Mouse (Mus musculus) heart, embryonic 16.5 days (tissue): Measurements from ENCODE around the gene Rnf212. TPM values are rescaled to one million over a fixed set of nuclear protein-coding genes. Genes with fewer than 3 reads are reported as not detected.

Experiments used
- ATAC-seq: fragments of 200-750 bp; cut with Nextera tagmentation; replicated peaks from 2 replicates; pipeline ENCODE4 v1.8.0; 2017; ENCODE audit warnings: moderate number of reproducible peaks; ENCODE audit not compliant: insufficient read depth, low FRiP score; ENCODE audit errors: extremely low read depth
- H3K27ac ChIP-seq: fragments of 300-500 bp; sonication (generic); 2 replicates; pipeline ENCODE4 v1.5.1; 2014; ENCODE audit warnings: mild to moderate bottlenecking, low read length, control low read depth, moderate library complexity
- H3K27me3 ChIP-seq: fragments of 300-500 bp; sonication (generic); 2 replicates; pipeline ENCODE4 v1.6.1; 2014; ENCODE audit warnings: low read length, mixed read lengths; ENCODE audit not compliant: control insufficient read depth, insufficient read depth
- H3K36me3 ChIP-seq: fragments of 300-500 bp; sonication (generic); 2 replicates; pipeline ENCODE4 v1.6.1; 2014; ENCODE audit not compliant: control insufficient read depth, insufficient read depth
- H3K4me1 ChIP-seq: fragments of 300-500 bp; sonication (generic); 2 replicates; pipeline ENCODE4 v1.6.1; 2014; ENCODE audit warnings: low read length, mixed read lengths; ENCODE audit not compliant: control insufficient read depth, insufficient read depth
- H3K4me2 ChIP-seq: fragments of 300-500 bp; sonication (generic); 2 replicates; pipeline ENCODE4 v1.6.1; 2014; ENCODE audit warnings: low read depth, mild to moderate bottlenecking, control low read depth, low read length
- H3K4me3 ChIP-seq: fragments of 300-500 bp; sonication (generic); 2 replicates; pipeline ENCODE4 v1.5.1; 2014; ENCODE audit warnings: mild to moderate bottlenecking, control low read depth, low read length
- H3K9ac ChIP-seq: fragments of 300-500 bp; sonication (generic); 2 replicates; pipeline ENCODE4 v1.6.1; 2014; ENCODE audit warnings: low read length, control low read depth
- H3K9me3 ChIP-seq: fragments of 300-500 bp; sonication (generic); replicated peaks from 2 replicates; pipeline ENCODE4 v1.6.1; 2016; ENCODE audit warnings: low read length; ENCODE audit not compliant: control insufficient read depth
- WGBS: fragments of 180-500 bp; shearing (Covaris S2); extraction: QIAGEN DNeasy Blood & Tissue Kit; methylation state at CpG from one replicate; pipeline ENCODE4 v1.1.7; 2014; 5-methylcytosine and 5-hydroxymethylcytosine counted together
- polyA plus RNA-seq: library from polyadenylated mRNA; unstranded; fragments of >200 nt; fragmentation: Nextera tagmentation; extraction: Ambion mirVana; gene quantifications from 2 replicates; pipeline ENCODE4 v1.2.1, GENCODE M21; 2015

The Rnf212 gene
- polyA plus RNA-seq, 1 experiment from 2014 or later = not detected

DNA sequence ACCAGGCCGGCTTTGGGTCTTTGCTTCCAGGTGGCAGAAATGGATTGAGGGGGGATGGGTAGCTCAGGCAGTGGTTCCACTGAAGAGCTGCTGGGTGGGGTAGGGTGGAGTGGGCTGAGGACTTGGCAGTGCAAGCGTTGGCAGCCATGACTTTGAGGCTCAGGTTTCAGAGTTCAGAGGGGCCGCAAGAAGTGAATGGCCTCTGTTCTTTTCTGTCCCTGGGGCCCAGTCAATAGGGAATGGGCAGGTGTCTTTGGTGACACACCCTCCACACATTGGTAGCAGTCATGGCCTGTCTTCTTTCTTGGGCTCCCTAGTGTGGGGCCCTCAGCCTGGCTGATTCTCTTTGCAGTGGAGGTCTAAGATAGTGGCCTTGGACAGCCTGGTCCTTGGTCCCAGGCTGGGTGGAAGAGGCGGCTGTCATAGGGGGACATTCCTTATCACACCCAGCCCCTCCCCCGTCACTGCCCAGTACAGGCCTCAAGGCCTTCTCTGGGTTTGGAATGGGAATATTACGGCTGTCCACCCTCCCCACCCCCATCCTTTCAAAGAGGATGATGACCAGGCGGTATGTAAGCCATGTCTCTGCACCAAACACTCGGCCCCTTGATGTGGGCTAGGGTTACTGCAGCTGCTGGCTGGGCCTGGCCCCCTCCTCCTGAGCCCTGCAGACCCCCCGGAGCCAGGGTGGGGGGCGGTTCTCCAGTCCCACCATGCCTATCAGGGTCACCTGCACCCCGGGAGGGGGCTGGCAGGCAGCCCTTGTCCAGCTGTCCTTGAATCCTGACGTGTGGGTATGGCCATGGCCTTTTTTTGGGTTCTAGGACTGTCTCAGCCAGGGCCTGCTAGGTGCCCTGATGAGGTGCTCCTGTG, 70.8 kb downstream of the Rnf212 start:
- Histone ChIP-seq H3K4me3 (no peak overlapping the region), H3K4me2 (no peak overlapping the region), H3K4me1 (peaks cover 13% of the 10 kb centered on the region), H3K9me3 (no peaks in the 10 kb centered on the region), H3K9ac (no peak overlapping the region), H3K27ac (no peak overlapping the region), H3K36me3 (peaks cover 11% of the 10 kb centered on the region), H3K27me3 (no peaks in the 10 kb centered on the region)
- WGBS = 66% methylated on average over 12 of the region's 12 CpGs
- ATAC-seq = no peak

DNA sequence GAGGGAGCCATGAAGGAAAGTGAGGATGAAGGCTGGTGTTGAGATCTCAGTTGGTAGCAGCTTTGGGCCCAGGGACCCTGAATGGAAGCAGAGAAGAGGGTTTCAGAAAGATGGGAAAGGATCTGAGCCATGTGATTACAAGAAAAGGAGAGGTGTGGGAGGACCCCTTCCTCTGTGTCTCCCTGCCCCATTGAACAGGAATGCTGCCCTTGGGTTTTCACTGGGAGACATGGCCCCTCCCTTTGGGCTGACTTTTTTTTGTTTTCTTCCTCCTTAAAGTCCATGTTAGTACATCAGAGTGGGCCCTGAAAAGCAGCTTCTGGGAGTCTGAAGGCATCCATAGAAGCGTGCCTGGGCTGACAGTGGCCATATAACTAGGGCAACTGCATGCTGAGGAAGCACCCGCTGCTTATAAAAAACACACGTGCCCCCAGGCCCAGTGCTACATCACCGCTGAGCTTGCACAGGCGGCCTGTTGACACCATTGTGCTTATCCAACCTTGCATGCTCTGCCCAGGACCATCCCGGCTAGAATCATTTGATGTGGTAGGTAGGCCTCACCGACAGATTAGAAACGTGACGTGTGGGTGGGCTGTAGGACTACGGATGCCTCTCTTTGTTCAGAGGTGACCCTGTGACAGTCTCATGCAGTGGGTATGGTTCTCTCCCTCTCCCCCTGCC, 73.3 kb downstream of the Rnf212 start:
- ATAC-seq = no peak
- no peaks in the 10 kb centered on the region for H3K9me3 ChIP-seq
- H3K9ac ChIP-seq = no peak overlapping the region

DNA sequence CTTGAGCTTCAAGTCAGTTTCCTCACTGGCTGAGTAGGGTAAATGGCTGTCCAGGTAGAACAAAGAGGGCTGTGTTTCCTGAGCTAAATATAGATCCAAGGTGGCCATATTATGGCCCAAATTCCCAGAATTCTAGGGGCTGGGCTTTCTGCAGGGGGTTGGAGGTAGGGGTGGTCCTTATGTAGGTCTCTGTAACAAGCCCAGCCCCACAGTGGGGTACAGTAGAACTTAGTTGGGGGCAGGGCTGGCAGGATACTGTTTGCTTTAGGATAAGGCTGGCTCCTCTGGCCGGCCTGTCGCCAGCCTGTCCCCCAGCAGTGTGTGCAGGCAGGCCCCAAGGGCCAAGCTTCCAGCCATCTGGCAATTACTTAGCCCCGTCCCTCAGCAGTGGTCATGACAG, 74.4 kb downstream of the Rnf212 start:
- Histone ChIP-seq H3K9me3 (no peaks in the 10 kb centered on the region), H3K4me3 (no peak overlapping the region), H3K4me2 (no peak overlapping the region), H3K9ac (no peak overlapping the region), H3K4me1 (peaks cover 18% of the 10 kb centered on the region), H3K27ac (0 out of 2 replicates have a peak overlapping the region, but pooled peaks have one; percentile 25), H3K27me3 (no peaks in the 10 kb centered on the region), H3K36me3 (peaks cover 3% of the 10 kb centered on the region; the same call in 1 of the 2 replicates)
- ATAC-seq = 0 out of 2 replicates have a peak, but pooled peaks have one; percentile 12
- WGBS = 32% methylated on average over 3 of the region's 3 CpGs

More for the DNA sequence above, 73.3 kb downstream of the Rnf212 start:
- 73% methylated on average over 10 of the region's 10 CpGs for WGBS
- Histone ChIP-seq H3K4me1 (peaks cover 18% of the 10 kb centered on the region), H3K4me3 (no peak overlapping the region), H3K36me3 (peaks cover 10% of the 10 kb centered on the region; the same call in 1 of the 2 replicates), H3K4me2 (no peak overlapping the region), H3K27me3 (no peaks in the 10 kb centered on the region), H3K27ac (no peak overlapping the region)

DNA sequence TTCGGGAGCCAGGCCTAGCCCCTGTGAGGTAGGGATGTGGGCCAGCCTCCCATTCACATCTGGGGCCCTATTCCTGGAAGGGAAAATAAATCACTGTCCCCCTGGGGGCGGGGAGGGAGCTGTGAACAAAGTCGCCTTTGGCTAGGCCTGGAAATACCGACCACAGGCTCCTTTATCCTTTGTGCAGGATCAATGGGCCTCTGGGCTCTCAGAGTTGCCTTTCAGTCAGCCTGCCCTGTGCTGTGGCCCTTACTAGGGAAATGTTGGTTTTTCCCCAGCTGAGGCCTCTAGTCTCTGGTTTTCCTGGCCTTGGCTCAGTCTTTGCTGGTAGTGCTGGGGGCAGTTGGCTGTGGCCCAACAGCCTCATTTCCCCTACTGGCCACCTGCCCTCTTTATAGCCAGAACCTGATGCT, 77.4 kb downstream of the Rnf212 start:
- WGBS = 65% methylated on average over 4 of the region's 4 CpGs
- Histone ChIP-seq H3K27ac (no peak overlapping the region), H3K4me2 (no peak overlapping the region), H3K27me3 (no peaks in the 10 kb centered on the region), H3K4me1 (peaks cover 22% of the 10 kb centered on the region), H3K36me3 (no peaks in the 10 kb centered on the region), H3K9me3 (no peaks in the 10 kb centered on the region), H3K4me3 (no peak overlapping the region), H3K9ac (0 out of 2 replicates have a peak overlapping the region, but pooled peaks have one; percentile 3)
- ATAC-seq = no peak

DNA sequence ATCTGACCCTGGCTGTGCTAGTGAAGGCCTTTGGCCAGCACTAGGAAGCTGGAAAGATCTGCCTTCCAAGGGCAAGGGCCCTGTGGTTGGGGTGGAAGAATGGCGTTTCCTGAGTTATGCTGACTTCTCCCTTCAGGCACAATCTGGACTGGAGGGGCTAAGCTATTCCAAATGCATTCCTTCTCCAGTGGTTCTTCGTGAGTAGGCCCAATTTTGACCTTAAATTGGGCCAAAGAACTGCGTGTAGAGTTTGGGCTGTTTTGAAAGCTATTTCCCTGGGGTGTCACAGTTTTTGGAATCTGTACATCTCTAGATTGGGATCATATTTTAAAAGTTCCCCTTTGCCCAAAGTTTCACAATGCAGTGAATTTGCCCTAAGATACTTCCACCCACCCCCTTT, 78.2 kb downstream of the Rnf212 start:
- Histone ChIP-seq H3K9me3 (no peaks in the 10 kb centered on the region), H3K4me2 (no peak overlapping the region), H3K4me3 (no peak overlapping the region), H3K27ac (no peak overlapping the region), H3K4me1 (peaks cover 25% of the 10 kb centered on the region), H3K27me3 (no peaks in the 10 kb centered on the region), H3K36me3 (no peaks in the 10 kb centered on the region), H3K9ac (no peak overlapping the region)
- no peak for ATAC-seq
- WGBS = 82% methylated on average over 3 of the region's 3 CpGs

DNA sequence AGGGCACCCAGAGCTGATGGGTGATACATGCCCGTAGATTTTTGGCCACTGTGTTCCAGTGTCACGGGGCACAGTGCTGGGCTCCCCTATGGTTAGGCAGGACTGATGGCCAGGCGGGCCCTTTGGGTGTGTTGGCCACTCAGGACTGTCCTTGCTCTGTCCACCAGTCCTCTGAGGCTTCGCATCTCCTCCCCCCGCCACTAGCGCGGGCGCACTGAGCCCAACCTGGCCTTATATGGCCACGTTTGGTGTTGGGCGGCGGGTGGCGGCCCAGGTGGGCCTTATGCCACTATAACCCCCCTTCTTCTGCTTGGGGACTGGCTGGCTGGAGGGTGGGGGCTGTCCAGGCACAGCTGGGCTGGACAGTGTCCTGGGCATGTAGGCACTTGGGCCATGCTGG, 78.9 kb downstream of the Rnf212 start:
- Histone ChIP-seq H3K9ac (no peak overlapping the region), H3K4me2 (no peak overlapping the region), H3K4me3 (no peak overlapping the region), H3K9me3 (no peaks in the 10 kb centered on the region), H3K4me1 (peaks cover 26% of the 10 kb centered on the region), H3K27ac (no peak overlapping the region), H3K27me3 (no peaks in the 10 kb centered on the region), H3K36me3 (no peaks in the 10 kb centered on the region)
- WGBS = 96% methylated on average over 10 of the region's 12 CpGs
- ATAC-seq = no peak

DNA sequence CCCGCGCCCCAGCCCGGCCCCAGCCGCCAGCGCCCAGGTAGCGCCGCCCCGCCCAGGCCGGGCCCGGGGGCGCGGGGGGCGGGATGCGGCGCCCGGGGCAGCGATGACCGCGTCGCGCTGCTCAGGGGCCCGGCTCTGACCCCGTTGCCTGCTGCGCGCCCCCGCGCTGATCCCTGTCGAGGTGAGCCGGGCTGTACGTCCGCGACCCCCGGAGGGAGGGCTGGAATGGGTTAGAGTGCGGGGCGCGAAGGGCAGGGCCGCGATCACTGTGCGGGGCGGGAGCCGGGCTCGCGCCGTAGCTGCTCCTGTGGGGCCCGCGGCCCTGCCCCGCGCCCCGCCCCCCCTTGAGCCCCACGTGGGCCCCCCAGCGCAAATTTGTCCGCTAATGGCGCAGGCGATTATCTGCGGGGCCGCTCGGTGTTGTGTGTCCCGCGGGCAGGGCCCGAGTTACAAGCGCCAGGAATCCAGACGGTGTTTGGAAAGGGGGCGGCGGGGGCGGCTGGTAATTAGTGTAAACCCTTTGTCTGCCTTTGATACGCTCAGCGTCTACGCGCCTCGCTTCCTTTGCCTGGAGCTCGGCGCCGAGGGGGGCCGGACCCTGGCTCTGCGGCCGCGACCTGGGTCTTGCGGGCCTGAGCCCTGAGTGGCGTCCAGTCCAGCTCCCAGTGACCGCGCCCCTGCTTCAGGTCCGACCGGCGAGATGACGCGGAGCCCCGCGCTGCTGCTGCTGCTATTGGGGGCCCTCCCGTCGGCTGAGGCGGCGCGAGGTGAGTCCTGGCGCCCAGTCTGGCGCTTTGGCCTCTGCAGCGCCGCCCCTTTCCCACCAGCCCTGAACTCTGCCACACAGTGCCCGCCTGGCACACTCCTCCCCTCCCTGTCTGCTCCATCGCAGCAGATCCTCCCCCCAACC, 80.2 kb downstream of the Rnf212 start:
- peak overlapping the region; percentile 85 for H3K4me2 ChIP-seq
- ATAC-seq = peak; percentile 62
- peak overlapping the region; percentile 70 for H3K4me3 ChIP-seq
- H3K36me3 ChIP-seq = no peaks in the 10 kb centered on the region
- peak overlapping the region; percentile 80 for H3K9ac ChIP-seq
- under 1% methylated on average over 81 of the region's 99 CpGs for WGBS
- peak overlapping the region; percentile 5; the same call in 1 of the 2 replicates for H3K27ac ChIP-seq
- no peaks in the 10 kb centered on the region for H3K27me3 ChIP-seq
- H3K9me3 ChIP-seq = no peaks in the 10 kb centered on the region
- H3K4me1 ChIP-seq = peaks cover 18% of the 10 kb centered on the region

DNA sequence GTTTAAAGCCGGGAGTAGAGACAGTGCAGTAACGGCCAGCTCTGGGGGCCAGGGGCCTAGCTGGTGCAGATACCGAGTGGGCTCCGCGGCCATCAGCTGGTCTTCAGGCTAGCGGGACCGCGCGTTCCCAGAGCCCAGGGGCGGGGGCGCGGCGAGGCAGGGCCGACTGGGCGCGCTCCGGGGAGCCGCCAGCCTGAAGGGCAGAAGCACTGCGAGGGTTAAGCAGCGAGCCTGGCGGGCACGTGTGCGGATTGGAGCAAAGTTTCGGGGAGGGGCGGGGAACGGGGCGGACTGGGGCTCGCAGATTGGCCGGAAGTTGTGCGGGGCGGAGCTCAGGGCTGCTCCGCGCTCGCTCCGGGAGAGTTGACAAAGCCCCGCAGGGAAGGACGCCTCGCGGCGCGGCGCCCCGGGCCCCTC, 80.9 kb downstream of the Rnf212 start:
- peak overlapping the region; percentile 5; the same call in 1 of the 2 replicates for H3K27ac ChIP-seq
- H3K4me3 ChIP-seq = peak overlapping the region; percentile 70
- ATAC-seq = peak; percentile 96
- WGBS = under 1% methylated on average over 42 of the region's 43 CpGs
- peak overlapping the region; percentile 85 for H3K4me2 ChIP-seq
- H3K27me3 ChIP-seq = no peaks in the 10 kb centered on the region
- H3K9me3 ChIP-seq = no peaks in the 10 kb centered on the region
- peaks cover 15% of the 10 kb centered on the region for H3K4me1 ChIP-seq
- no peaks in the 10 kb centered on the region for H3K36me3 ChIP-seq
- peak overlapping the region; percentile 81 for H3K9ac ChIP-seq
